Comparison of ENCODE assay signal across 13 mouse cellular contexts in genomic region chr17:43327810-43328209, GRCm38 (mm10). TPM values are rescaled to one million over a fixed set of nuclear protein-coding genes. Genes with fewer than 3 reads are reported as not detected.
DNase-seq lines count a peak whose midpoint lies in the region; ATAC-seq lines count a peak whose summit lies in the region.
"Had no signal": no experiment of that assay in that cellular context is flagged by ENCODE, and none has a peak within 500 bp of the region (broad histone marks: within the 10 kb centered on the region; RNA-seq: fewer than 3 reads in every experiment).

No protein-coding gene starts in this region.

- no peaks in the 10 kb centered on the region for H3K36me3 ChIP-seq in hindbrain, embryonic 13.5 days
- no peaks in the 10 kb centered on the region for H3K36me3 ChIP-seq in hindbrain, embryonic 16.5 days (ENCODE audit: control insufficient read depth, insufficient read depth, low read length)
- no peaks in the 10 kb centered on the region for H3K36me3 ChIP-seq in embryonic facial prominence, embryonic 10.5 days (replicated peaks)
- no peaks in the 10 kb centered on the region for H3K36me3 ChIP-seq in limb, embryonic 10.5 days
- H3K36me3 ChIP-seq: embryonic facial prominence, embryonic 15.5 days had no signal

- no peaks in the 10 kb centered on the region for H3K27me3 ChIP-seq in hindbrain, embryonic 13.5 days
- H3K27me3 ChIP-seq in hindbrain, embryonic 16.5 days (replicated peaks; ENCODE audit: control insufficient read depth, insufficient read depth, low read length), result no peaks in the 10 kb centered on the region
- H3K27me3 ChIP-seq in embryonic facial prominence, embryonic 10.5 days (replicated peaks; ENCODE audit: low read depth, poor library complexity, severe bottlenecking), result no peaks in the 10 kb centered on the region
- H3K27me3 ChIP-seq in limb, embryonic 10.5 days (ENCODE audit: low read depth, poor library complexity, severe bottlenecking), result no peaks in the 10 kb centered on the region
- H3K27me3 ChIP-seq: embryonic facial prominence, embryonic 15.5 days had no signal

- peaks cover 10% of the 10 kb centered on the region for H3K4me1 ChIP-seq in hindbrain, embryonic 13.5 days (replicated peaks)
- peaks cover 3% of the 10 kb centered on the region for H3K4me1 ChIP-seq in hindbrain, embryonic 16.5 days (ENCODE audit: control insufficient read depth, insufficient read depth, low read depth, low read length)
- H3K4me1 ChIP-seq in embryonic facial prominence, embryonic 10.5 days, result peaks cover 25% of the 10 kb centered on the region
- peaks cover 20% of the 10 kb centered on the region for H3K4me1 ChIP-seq in limb, embryonic 10.5 days

- H3K27ac ChIP-seq in hindbrain, embryonic 13.5 days, result no peak overlapping the region
- H3K27ac ChIP-seq in hindbrain, embryonic 16.5 days (ENCODE audit: low read depth, low read length), result no peak overlapping the region
- peak overlapping the region; percentile 89 for H3K27ac ChIP-seq in embryonic facial prominence, embryonic 10.5 days (replicated peaks)
- peak overlapping the region; percentile 91; the same call in 1 of the 2 replicates for H3K27ac ChIP-seq in limb, embryonic 10.5 days

- H3K9ac ChIP-seq in hindbrain, embryonic 13.5 days, result no peak overlapping the region
- no peak overlapping the region for H3K9ac ChIP-seq in hindbrain, embryonic 16.5 days (ENCODE audit: low read depth, low read length)
- H3K9ac ChIP-seq: embryonic facial prominence, embryonic 15.5 days had no signal

- H3K9me3 ChIP-seq in hindbrain, embryonic 13.5 days, result peaks cover 3% of the 10 kb centered on the region; the same call in 1 of the 2 replicates
- H3K9me3 ChIP-seq in hindbrain, embryonic 16.5 days (ENCODE audit: control insufficient read depth, low read length), result no peaks in the 10 kb centered on the region; the same call in 1 of the 2 replicates
- H3K9me3 ChIP-seq in embryonic facial prominence, embryonic 10.5 days, result no peaks in the 10 kb centered on the region; the same call in 1 of the 2 replicates
- no peaks in the 10 kb centered on the region for H3K9me3 ChIP-seq in limb, embryonic 10.5 days (replicated peaks)
- H3K9me3 ChIP-seq: embryonic facial prominence, embryonic 15.5 days had no signal

- DNase-seq in embryonic facial prominence, embryonic 10.5 days (ENCODE audit: low spot score), result no peak
- DNase-seq in limb, embryonic 10.5 days (ENCODE audit: low spot score), result no peak
- DNase-seq in cerebellum, adult 8-10 months, result no peak
- DNase-seq in kidney, postnatal 10 days, result no peak
- DNase-seq: midbrain, embryonic 14.5 days had no signal

- 0 out of 2 replicates have a peak, but pooled peaks have one; percentile 38 for ATAC-seq in hindbrain, embryonic 13.5 days (ENCODE audit: low FRiP score)
- no peak for ATAC-seq in hindbrain, embryonic 16.5 days
- ATAC-seq in monocyte, adult 5-6 weeks (replicated peaks; ENCODE audit: insufficient number of reproducible peaks, low FRiP score, low TSS enrichment, poor library complexity, severe bottlenecking), result 0 out of 2 replicates have a peak, but pooled peaks have one; percentile 44

- WGBS in hindbrain, embryonic 13.5 days, result 81% methylated on average over 6 of the region's 6 CpGs
- WGBS in hindbrain, embryonic 16.5 days, result 80% methylated on average over 5 of the region's 6 CpGs
- 79% methylated on average over 6 of the region's 6 CpGs for WGBS in embryonic facial prominence, embryonic 10.5 days
- 86% methylated on average over 6 of the region's 6 CpGs for WGBS in limb, embryonic 10.5 days

- no peak overlapping the region for H3K4me3 ChIP-seq in hindbrain, embryonic 13.5 days
- H3K4me3 ChIP-seq in hindbrain, embryonic 16.5 days (ENCODE audit: low read length), result no peak overlapping the region
- no peak overlapping the region for H3K4me3 ChIP-seq in embryonic facial prominence, embryonic 10.5 days
- H3K4me3 ChIP-seq in limb, embryonic 10.5 days, result no peak overlapping the region

- H3K4me2 ChIP-seq in hindbrain, embryonic 13.5 days, result no peak overlapping the region
- H3K4me2 ChIP-seq in hindbrain, embryonic 16.5 days (ENCODE audit: low read length), result no peak overlapping the region

RNA-seq across cellular contexts. Expression of gene Adgrf5, which starts 32.4 kb away (rescaled TPM):
- 8.1 and 8.6 TPM in 2 replicates for polyA plus RNA-seq in hindbrain, embryonic 13.5 days (2015; fragmentation: Nextera tagmentation; extraction: Ambion mirVana)
- 8.0 and 10.4 TPM in 2 replicates for polyA plus RNA-seq in hindbrain, embryonic 16.5 days (2015; fragmentation: Nextera tagmentation; extraction: Ambion mirVana)
- polyA plus RNA-seq in embryonic facial prominence, embryonic 10.5 days (2016; fragmentation: Nextera tagmentation; extraction: Ambion mirVana), result 7.4 and 8.2 TPM in 2 replicates
- 7.2 and 10.5 TPM in 2 replicates for polyA plus RNA-seq in limb, embryonic 10.5 days (2016; fragmentation: Nextera tagmentation; extraction: Ambion mirVana)
- total RNA-seq in monocyte, adult 5-6 weeks (2017), result not detected in 3 replicates

RNA-seq across cellular contexts. Expression of gene Adgrf1, which starts 57.7 kb away (rescaled TPM):
- polyA plus RNA-seq in hindbrain, embryonic 13.5 days (2015; fragmentation: Nextera tagmentation; extraction: Ambion mirVana), result not detected in 2 replicates
- not detected in 2 replicates for polyA plus RNA-seq in hindbrain, embryonic 16.5 days (2015; fragmentation: Nextera tagmentation; extraction: Ambion mirVana)
- polyA plus RNA-seq in embryonic facial prominence, embryonic 10.5 days (2016; fragmentation: Nextera tagmentation; extraction: Ambion mirVana), result not detected in 2 replicates
- not detected in 2 replicates for polyA plus RNA-seq in limb, embryonic 10.5 days (2016; fragmentation: Nextera tagmentation; extraction: Ambion mirVana)
- total RNA-seq in monocyte, adult 5-6 weeks (2017), result not detected in 3 replicates
- total RNA-seq: ES-E14; gastrocnemius, postnatal 4 days; left cerebral cortex, postnatal 10 days had no signal
- polyA plus RNA-seq: midbrain, embryonic 14.5 days; spleen, adult 2 months had no signal

Comparison
In these comparisons a context has a peak if more than half of its experiments do, and no peak if none do; other contexts are left out.
1. H3K27ac ChIP-seq: peak in embryonic facial prominence, embryonic 10.5 days (single experiment) and limb, embryonic 10.5 days (single experiment); none in hindbrain, embryonic 13.5 days (single experiment) and hindbrain, embryonic 16.5 days (single experiment).